Mouse (Mus musculus) limb, embryonic 15.5 days (tissue): ENCODE measurements around the gene Khsrp. TPM values are rescaled to one million over a fixed set of nuclear protein-coding genes. Genes with fewer than 3 reads are reported as not detected.
A peak's percentile ranks its signal among the peaks of the same experiment; 100 is the strongest.

Experiments
- ATAC-seq: fragments of 200-750 bp; cut with Nextera tagmentation; 2 replicates; pipeline ENCODE4 v1.8.0; 2017; ENCODE audit warnings: low read depth, moderate TSS enrichment; ENCODE audit not compliant: insufficient number of reproducible peaks, low FRiP score, low TSS enrichment
- H3K27ac ChIP-seq: fragments of 300-500 bp; sonication (generic); 2 replicates; pipeline ENCODE4 v1.5.1; 2015; ENCODE audit warnings: moderate library complexity, mild to moderate bottlenecking, inconsistent platforms
- H3K27me3 ChIP-seq: fragments of 300-500 bp; sonication (generic); 2 replicates; pipeline ENCODE4 v1.6.1; 2015; ENCODE audit warnings: inconsistent platforms
- H3K36me3 ChIP-seq: fragments of 300-500 bp; sonication (generic); 2 replicates; pipeline ENCODE4 v1.6.1; 2015; ENCODE audit warnings: inconsistent platforms
- H3K4me1 ChIP-seq: fragments of 300-500 bp; sonication (generic); 2 replicates; pipeline ENCODE4 v1.6.1; 2015; ENCODE audit warnings: inconsistent platforms
- H3K4me2 ChIP-seq: fragments of 300-500 bp; sonication (generic); 2 replicates; pipeline ENCODE4 v1.6.1; 2015; ENCODE audit warnings: mild to moderate bottlenecking, inconsistent platforms
- H3K4me3 ChIP-seq: fragments of 300-500 bp; sonication (generic); 2 replicates; pipeline ENCODE4 v1.5.1; 2015; ENCODE audit warnings: mild to moderate bottlenecking, inconsistent platforms
- H3K9ac ChIP-seq: fragments of 300-500 bp; sonication (generic); 2 replicates; pipeline ENCODE4 v1.6.1; 2015; ENCODE audit warnings: inconsistent platforms
- H3K9me3 ChIP-seq: fragments of 300-500 bp; sonication (generic); 2 replicates; pipeline ENCODE4 v1.6.1; 2016; ENCODE audit warnings: inconsistent platforms
- WGBS: fragments of 180-500 bp; shearing (Covaris S2); methylation state at CpG from one replicate; pipeline ENCODE4 v1.1.7; 2015; 5-methylcytosine and 5-hydroxymethylcytosine counted together
- polyA plus RNA-seq: library from polyadenylated mRNA; unstranded; fragments of >200 nt; fragmentation: Nextera tagmentation; extraction: Ambion mirVana; gene quantifications from 2 replicates; pipeline ENCODE4 v1.2.1, GENCODE M21; 2015

Gene Khsrp
- polyA plus RNA-seq, 1 experiment from 2014 or later, result 35.9 TPM

- Histone ChIP-seq H3K4me2 (no peak within 1 kb of the TSS), H3K27ac (no peak within 1 kb of the TSS; the same call in 1 of the 2 replicates)
- WGBS, result 67% methylated on average over 5 of the region's 5 CpGs
These were observed 49.3 kb downstream of the Khsrp start, which contains the start of gene Acer1 for GRCm38 (mm10) chr17:56982013-56982412. Acer1 (minus strand) TSS chr17:56982126.

GRCm38 (mm10) chr17:56981049-56981448, 50.3 kb downstream of the Khsrp start:
- Histone ChIP-seq H3K4me3 (no peak overlapping the region), H3K36me3 (no peaks in the 10 kb centered on the region), H3K9ac (no peak overlapping the region), H3K4me2 (no peak overlapping the region), H3K27me3 (no peaks in the 10 kb centered on the region), H3K9me3 (no peaks in the 10 kb centered on the region), H3K4me1 (no peaks in the 10 kb centered on the region), H3K27ac (no peak overlapping the region)
- WGBS, result 55% methylated on average over 7 of the region's 7 CpGs
- ATAC-seq, result no peak

More at GRCm38 (mm10) chr17:56982013-56982412, 49.3 kb downstream of the Khsrp start, which contains the start of gene Acer1:
- H3K9ac ChIP-seq, result no peak within 1 kb of the TSS
- no peaks in the 10 kb centered on the region for H3K36me3 ChIP-seq
- no peaks in the 10 kb centered on the region for H3K4me1 ChIP-seq
- ATAC-seq, result no peak
- H3K4me3 ChIP-seq, result no peak within 1 kb of the TSS
- no peaks in the 10 kb centered on the region for H3K9me3 ChIP-seq
- no peaks in the 10 kb centered on the region for H3K27me3 ChIP-seq

GRCm38 (mm10) chr17:56979524-56979923, 51.8 kb downstream of the Khsrp start:
- Histone ChIP-seq H3K27me3 (no peaks in the 10 kb centered on the region), H3K4me2 (no peak overlapping the region), H3K9ac (no peak overlapping the region), H3K36me3 (no peaks in the 10 kb centered on the region), H3K4me1 (no peaks in the 10 kb centered on the region; the same call in 1 of the 2 replicates), H3K4me3 (no peak overlapping the region), H3K27ac (no peak overlapping the region), H3K9me3 (no peaks in the 10 kb centered on the region)
- WGBS, result 19% methylated on average over 5 of the region's 8 CpGs
- no peak for ATAC-seq

GRCm38 (mm10) chr17:56976531-56977390, 54.6 kb downstream of the Khsrp start:
- ATAC-seq, result no peak
- 66% methylated on average over 8 of the region's 8 CpGs for WGBS
- Histone ChIP-seq H3K27me3 (no peaks in the 10 kb centered on the region), H3K9ac (no peak overlapping the region), H3K36me3 (no peaks in the 10 kb centered on the region), H3K4me2 (no peak overlapping the region), H3K27ac (no peak overlapping the region), H3K4me1 (no peaks in the 10 kb centered on the region; the same call in 1 of the 2 replicates), H3K4me3 (no peak overlapping the region), H3K9me3 (no peaks in the 10 kb centered on the region)

- H3K4me1 ChIP-seq, result no peaks in the 10 kb centered on the region; the same call in 1 of the 2 replicates
- no peak overlapping the region for H3K4me3 ChIP-seq
- no peaks in the 10 kb centered on the region for H3K36me3 ChIP-seq
- H3K9ac ChIP-seq, result no peak overlapping the region
- H3K9me3 ChIP-seq, result no peaks in the 10 kb centered on the region
- H3K27me3 ChIP-seq, result 0 out of 2 replicates have a peak, but pooled peaks cover 4% of the 10 kb centered on the region
- no peak overlapping the region for H3K4me2 ChIP-seq
- ATAC-seq, result no peak
- H3K27ac ChIP-seq, result no peak overlapping the region
- WGBS, result 67% methylated on average over 3 of the region's 3 CpGs
These were observed 55.9 kb downstream of the Khsrp start for GRCm38 (mm10) chr17:56975391-56975790.

GRCm38 (mm10) chr17:56974708-56975240, 56.5 kb downstream of the Khsrp start:
- ATAC-seq, result 0 out of 2 replicates have a peak, but pooled peaks have one; percentile 42
- Histone ChIP-seq H3K9me3 (no peaks in the 10 kb centered on the region), H3K27ac (no peak overlapping the region), H3K4me3 (no peak overlapping the region), H3K27me3 (0 out of 2 replicates have a peak, but pooled peaks cover 8% of the 10 kb centered on the region), H3K4me1 (no peaks in the 10 kb centered on the region; the same call in 1 of the 2 replicates), H3K9ac (no peak overlapping the region), H3K36me3 (no peaks in the 10 kb centered on the region), H3K4me2 (no peak overlapping the region)
- WGBS, result 54% methylated on average over 5 of the region's 5 CpGs

- H3K4me2 ChIP-seq, result no peak overlapping the region
- H3K36me3 ChIP-seq, result no peaks in the 10 kb centered on the region
- ATAC-seq, result no peak
- H3K9ac ChIP-seq, result no peak overlapping the region
- WGBS, result 55% methylated on average over 13 of the region's 14 CpGs
- H3K27me3 ChIP-seq, result 0 out of 2 replicates have a peak, but pooled peaks cover 11% of the 10 kb centered on the region
- no peak overlapping the region for H3K27ac ChIP-seq
- no peaks in the 10 kb centered on the region; the same call in 1 of the 2 replicates for H3K4me1 ChIP-seq
- no peak overlapping the region for H3K4me3 ChIP-seq
- H3K9me3 ChIP-seq, result no peaks in the 10 kb centered on the region
These were observed 57.2 kb downstream of the Khsrp start for GRCm38 (mm10) chr17:56973956-56974707.

Other genes starting within 250 kb of the Khsrp start
- gene Rfx2, start 200.5 kb downstream of the Khsrp start, polyA plus RNA-seq, result 6.0 and 6.1 TPM in 2 replicates
- gene Acsbg2, start 157.1 kb downstream of the Khsrp start, polyA plus RNA-seq, result 0.06 TPM in 1 of 2 replicates, not detected in the other
- 0.16 and 0.24 TPM in 2 replicates for gene 1700061G19Rik, start 156.0 kb downstream of the Khsrp start, polyA plus RNA-seq
- 43.6 and 50.5 TPM in 2 replicates for gene Mllt1, start 96.1 kb downstream of the Khsrp start, polyA plus RNA-seq
- gene Acer1, start 49.4 kb downstream of the Khsrp start, polyA plus RNA-seq, result 20.5 and 24.0 TPM in 2 replicates
- 136 and 142 TPM in 2 replicates for gene Clpp, start 41.2 kb downstream of the Khsrp start, polyA plus RNA-seq
- gene Alkbh7, start 34.2 kb downstream of the Khsrp start, polyA plus RNA-seq, result 36.3 and 39.0 TPM in 2 replicates
- 0.42 TPM in 1 of 2 replicates, not detected in the other for gene Pspn, start 31.5 kb downstream of the Khsrp start, polyA plus RNA-seq
- gene Gtf2f1, start 20.2 kb downstream of the Khsrp start, polyA plus RNA-seq, result 62.0 and 75.6 TPM in 2 replicates
- 0.37 and 0.40 TPM in 2 replicates for gene Gm17949, start 20.1 kb downstream of the Khsrp start, polyA plus RNA-seq
- not detected in 2 replicates for gene Slc25a41, start 10.1 kb upstream of the Khsrp start, polyA plus RNA-seq
- 9.7 and 11.4 TPM in 2 replicates for gene Crb3, start 27.6 kb upstream of the Khsrp start, polyA plus RNA-seq
- gene Slc25a23, start 28.3 kb upstream of the Khsrp start, polyA plus RNA-seq, result 5.5 and 5.7 TPM in 2 replicates
- gene Dennd1c, start 47.0 kb upstream of the Khsrp start, polyA plus RNA-seq, result 1.6 and 2.2 TPM in 2 replicates
- 8.4 and 10.0 TPM in 2 replicates for gene Tubb4a, start 56.3 kb upstream of the Khsrp start, polyA plus RNA-seq
- 7.6 and 8.7 TPM in 2 replicates for gene Tnfsf9, start 73.8 kb upstream of the Khsrp start, polyA plus RNA-seq
- not detected in 2 replicates for gene Cd70, start 118.3 kb upstream of the Khsrp start, polyA plus RNA-seq
- gene Tnfsf14, start 162.7 kb upstream of the Khsrp start, polyA plus RNA-seq, result 0.08 and 0.15 TPM in 2 replicates
- 1.5 and 1.8 TPM in 2 replicates for gene C3, start 196.6 kb upstream of the Khsrp start, polyA plus RNA-seq
- gene Gpr108, start 216.9 kb upstream of the Khsrp start, polyA plus RNA-seq, result 43.6 and 45.5 TPM in 2 replicates
- gene Trip10, start 217.9 kb upstream of the Khsrp start, polyA plus RNA-seq, result 40.6 and 44.5 TPM in 2 replicates
- 4.1 and 4.4 TPM in 2 replicates for gene Vav1, start 247.6 kb upstream of the Khsrp start, polyA plus RNA-seq